Mouse (Mus musculus): ENCODE results near the gene Gm47289. TPM values are rescaled to one million over a fixed set of nuclear protein-coding genes. Genes with fewer than 3 reads are reported as not detected.

Gene Gm47289
- total RNA-seq, 2 experiments from 2014 or later: not detected

Other genes starting within 250 kb of the Gm47289 start
- 10 to 100 TPM; 31.9 to 38.7 TPM for gene Ctdspl, start 232.7 kb upstream of the Gm47289 start, total RNA-seq (2021)
- 1 to 10 TPM; 3.3 to 6.0 TPM for gene Vill, start 106.4 kb upstream of the Gm47289 start, total RNA-seq (2021)
- gene Plcd1, start 65.7 kb upstream of the Gm47289 start, total RNA-seq (2021): 10 to 100 TPM in 1 of 2 experiments, 1 to 10 TPM in 1; 9.7 to 10.8 TPM
- gene Dlec1, start 56.7 kb upstream of the Gm47289 start, total RNA-seq (2021): 1 to 10 TPM; 2.5 to 4.4 TPM
- gene Acaa1b, start 2.1 kb upstream of the Gm47289 start, total RNA-seq (2021): 1 to 10 TPM; 1.3 to 1.9 TPM
- not detected for gene Slc22a13, start 49.9 kb downstream of the Gm47289 start, total RNA-seq (2021)
- gene Oxsr1, start 163.3 kb downstream of the Gm47289 start, total RNA-seq (2021): 10 to 100 TPM; 28.0 to 31.4 TPM
- 10 to 100 TPM; 71.4 to 72.6 TPM for gene Acaa1a, start 180.5 kb downstream of the Gm47289 start, total RNA-seq (2021)
- gene Myd88, start 182.2 kb downstream of the Gm47289 start, total RNA-seq (2021): 1 to 10 TPM; 5.4 to 7.3 TPM
- gene Xylb, start 198.2 kb downstream of the Gm47289 start, total RNA-seq (2021): 1 to 10 TPM; 3.3 to 3.8 TPM
- gene Slc22a14, start 206.4 kb downstream of the Gm47289 start, total RNA-seq (2021): not detected
- gene Acvr2b, start 243.0 kb downstream of the Gm47289 start, total RNA-seq (2021): 10 to 100 TPM; 14.9 to 17.7 TPM